Mouse (Mus musculus): ENCODE data around the gene Tmem98. TPM values are rescaled to one million over a fixed set of nuclear protein-coding genes. Genes with fewer than 3 reads are reported as not detected.

The Tmem98 gene
- polyA plus RNA-seq (2015; fragmentation: Nextera tagmentation; extraction: Ambion mirVana): 84.6 and 87.1 TPM in 2 replicates

- Histone ChIP-seq H3K4me3 (peak within 1 kb of the TSS; percentile 67), H3K27ac (peak within 1 kb of the TSS; percentile 88), H3K9me3 (replicated peaks) (no peaks in the 10 kb centered on the region), H3K36me3 (peaks cover 18% of the 10 kb centered on the region), H3K4me2 (peak within 1 kb of the TSS; percentile 83), H3K27me3 (no peaks in the 10 kb centered on the region; the same call in 1 of the 2 replicates), H3K9ac (peak within 1 kb of the TSS; percentile 77), H3K4me1 (replicated peaks) (peaks cover 21% of the 10 kb centered on the region)
- under 1% methylated on average over 37 of the region's 54 CpGs for WGBS
- ATAC-seq (replicated peaks; ENCODE audit: insufficient number of reproducible peaks, insufficient read depth, low FRiP score, low read depth): peak; percentile 82
Observed at GRCm38 (mm10) chr11:80809993-80810821, at the start of gene Tmem98. Tmem98 (plus strand) TSS chr11:80810175.

GRCm38 (mm10) chr11:80761285-80761974, 48.5 kb upstream of the Tmem98 start:
- Histone ChIP-seq H3K36me3 (no peaks in the 10 kb centered on the region), H3K4me3 (no peak overlapping the region), H3K27me3 (no peaks in the 10 kb centered on the region), H3K4me2 (no peak overlapping the region), H3K27ac (no peak overlapping the region), H3K9ac (no peak overlapping the region), H3K4me1 (replicated peaks) (peaks cover 7% of the 10 kb centered on the region), H3K9me3 (replicated peaks) (no peaks in the 10 kb centered on the region)
- ATAC-seq (replicated peaks; ENCODE audit: insufficient number of reproducible peaks, insufficient read depth, low FRiP score, low read depth): no peak
- 52% methylated on average over 3 of the region's 3 CpGs for WGBS

- no peak overlapping the region for H3K9ac ChIP-seq
- WGBS: 68% methylated on average over 4 of the region's 4 CpGs
Observed at GRCm38 (mm10) chr11:80762066-80762465, 47.9 kb upstream of the Tmem98 start.

GRCm38 (mm10) chr11:80766068-80766467, 43.9 kb upstream of the Tmem98 start:
- Histone ChIP-seq H3K4me2 (no peak overlapping the region), H3K4me1 (replicated peaks) (peaks cover 16% of the 10 kb centered on the region), H3K27me3 (no peaks in the 10 kb centered on the region), H3K9me3 (replicated peaks) (no peaks in the 10 kb centered on the region), H3K36me3 (no peaks in the 10 kb centered on the region), H3K27ac (no peak overlapping the region; the same call in 1 of the 2 replicates), H3K9ac (no peak overlapping the region), H3K4me3 (no peak overlapping the region)
- WGBS: 81% methylated on average over 4 of the region's 4 CpGs
- ATAC-seq (replicated peaks; ENCODE audit: insufficient number of reproducible peaks, insufficient read depth, low FRiP score, low read depth): no peak

More at GRCm38 (mm10) chr11:80762066-80762465, 47.9 kb upstream of the Tmem98 start:
- H3K4me3 ChIP-seq: no peak overlapping the region
- no peak overlapping the region for H3K27ac ChIP-seq
- H3K4me1 ChIP-seq (replicated peaks): peaks cover 13% of the 10 kb centered on the region
- no peaks in the 10 kb centered on the region for H3K36me3 ChIP-seq
- no peak for ATAC-seq (replicated peaks; ENCODE audit: insufficient number of reproducible peaks, insufficient read depth, low FRiP score, low read depth)
- no peak overlapping the region for H3K4me2 ChIP-seq
- H3K9me3 ChIP-seq (replicated peaks): no peaks in the 10 kb centered on the region
- no peaks in the 10 kb centered on the region for H3K27me3 ChIP-seq

- H3K4me2 ChIP-seq: no peak overlapping the region
- H3K4me1 ChIP-seq (replicated peaks): peaks cover 16% of the 10 kb centered on the region
- no peak for ATAC-seq (replicated peaks; ENCODE audit: insufficient number of reproducible peaks, insufficient read depth, low FRiP score, low read depth)
- H3K9me3 ChIP-seq (replicated peaks): no peaks in the 10 kb centered on the region
- 41% methylated on average over 6 of the region's 6 CpGs for WGBS
- H3K27me3 ChIP-seq: no peaks in the 10 kb centered on the region
- no peak overlapping the region for H3K9ac ChIP-seq
- H3K4me3 ChIP-seq: no peak overlapping the region
- no peak overlapping the region; the same call in 1 of the 2 replicates for H3K27ac ChIP-seq
- no peaks in the 10 kb centered on the region for H3K36me3 ChIP-seq
Observed at GRCm38 (mm10) chr11:80766472-80767319, 43.3 kb upstream of the Tmem98 start.

- H3K27ac ChIP-seq: no peak overlapping the region
- WGBS: 68% methylated on average over 3 of the region's 3 CpGs
Observed at GRCm38 (mm10) chr11:80767320-80767617, 42.7 kb upstream of the Tmem98 start.

GRCm38 (mm10) chr11:80771186-80771585, 38.8 kb upstream of the Tmem98 start:
- Histone ChIP-seq H3K9me3 (replicated peaks) (no peaks in the 10 kb centered on the region), H3K4me2 (no peak overlapping the region), H3K27ac (no peak overlapping the region), H3K36me3 (no peaks in the 10 kb centered on the region), H3K9ac (no peak overlapping the region), H3K27me3 (no peaks in the 10 kb centered on the region), H3K4me1 (replicated peaks) (peaks cover 18% of the 10 kb centered on the region), H3K4me3 (no peak overlapping the region)
- WGBS: 78% methylated on average over 3 of the region's 3 CpGs
- ATAC-seq (replicated peaks; ENCODE audit: insufficient number of reproducible peaks, insufficient read depth, low FRiP score, low read depth): no peak

More at GRCm38 (mm10) chr11:80767320-80767617, 42.7 kb upstream of the Tmem98 start:
- Histone ChIP-seq H3K36me3 (no peaks in the 10 kb centered on the region), H3K4me3 (no peak overlapping the region), H3K9ac (no peak overlapping the region), H3K27me3 (no peaks in the 10 kb centered on the region), H3K4me1 (replicated peaks) (peaks cover 16% of the 10 kb centered on the region), H3K4me2 (no peak overlapping the region), H3K9me3 (replicated peaks) (no peaks in the 10 kb centered on the region)
- no peak for ATAC-seq (replicated peaks; ENCODE audit: insufficient number of reproducible peaks, insufficient read depth, low FRiP score, low read depth)

GRCm38 (mm10) chr11:80771596-80772250, 38.3 kb upstream of the Tmem98 start:
- H3K9ac ChIP-seq: no peak overlapping the region
- no peaks in the 10 kb centered on the region for H3K27me3 ChIP-seq
- H3K36me3 ChIP-seq: no peaks in the 10 kb centered on the region
- no peak overlapping the region for H3K27ac ChIP-seq
- peaks cover 13% of the 10 kb centered on the region for H3K4me1 ChIP-seq (replicated peaks)
- 81% methylated on average over 5 of the region's 5 CpGs for WGBS
- no peak for ATAC-seq (replicated peaks; ENCODE audit: insufficient number of reproducible peaks, insufficient read depth, low FRiP score, low read depth)
- no peak overlapping the region for H3K4me3 ChIP-seq
- H3K9me3 ChIP-seq (replicated peaks): no peaks in the 10 kb centered on the region
- H3K4me2 ChIP-seq: no peak overlapping the region

GRCm38 (mm10) chr11:80772595-80773210, 37.3 kb upstream of the Tmem98 start:
- H3K27ac ChIP-seq: no peak overlapping the region
- ATAC-seq (replicated peaks; ENCODE audit: insufficient number of reproducible peaks, insufficient read depth, low FRiP score, low read depth): no peak
- H3K27me3 ChIP-seq: no peaks in the 10 kb centered on the region
- peaks cover 7% of the 10 kb centered on the region for H3K4me1 ChIP-seq (replicated peaks)
- no peak overlapping the region for H3K9ac ChIP-seq
- no peaks in the 10 kb centered on the region for H3K9me3 ChIP-seq (replicated peaks)
- no peak overlapping the region for H3K4me3 ChIP-seq
- H3K36me3 ChIP-seq: no peaks in the 10 kb centered on the region
- no peak overlapping the region for H3K4me2 ChIP-seq
- WGBS: 41% methylated on average over 6 of the region's 6 CpGs

- WGBS: 56% methylated on average over 3 of the region's 3 CpGs
- peaks cover 23% of the 10 kb centered on the region for H3K4me1 ChIP-seq (replicated peaks)
- no peak for ATAC-seq (replicated peaks; ENCODE audit: insufficient number of reproducible peaks, insufficient read depth, low FRiP score, low read depth)
- H3K27ac ChIP-seq: no peak overlapping the region
- no peak overlapping the region for H3K4me2 ChIP-seq
- no peaks in the 10 kb centered on the region for H3K36me3 ChIP-seq
- no peak overlapping the region for H3K4me3 ChIP-seq
- no peaks in the 10 kb centered on the region for H3K27me3 ChIP-seq
- H3K9ac ChIP-seq: no peak overlapping the region
- no peaks in the 10 kb centered on the region for H3K9me3 ChIP-seq (replicated peaks)
Observed at GRCm38 (mm10) chr11:80775535-80775934, 34.4 kb upstream of the Tmem98 start.
